Mouse (Mus musculus) cerebellum, postnatal 14 days (tissue): Measurements from ENCODE around the gene Fryl.
A peak's percentile ranks its signal among the peaks of the same experiment; 100 is the strongest.
"Not testable (repeated sequence)": the region's sequence is repeated elsewhere in the genome, so short reads cannot be mapped to it uniquely, and the experiment has no call there.

ENCODE experiments used
- DNase-seq, 2 experiments: peaks; one replicate each; pipeline ENCODE4 v3.0.0; 2021; ENCODE audit warnings: mixed read lengths in 2 of 2

Gene Fryl

GRCm38 (mm10) chr5:73004046-73004445 lies 252.4 kb downstream of the Fryl start:
- DNase-seq: no peak

DNA sequence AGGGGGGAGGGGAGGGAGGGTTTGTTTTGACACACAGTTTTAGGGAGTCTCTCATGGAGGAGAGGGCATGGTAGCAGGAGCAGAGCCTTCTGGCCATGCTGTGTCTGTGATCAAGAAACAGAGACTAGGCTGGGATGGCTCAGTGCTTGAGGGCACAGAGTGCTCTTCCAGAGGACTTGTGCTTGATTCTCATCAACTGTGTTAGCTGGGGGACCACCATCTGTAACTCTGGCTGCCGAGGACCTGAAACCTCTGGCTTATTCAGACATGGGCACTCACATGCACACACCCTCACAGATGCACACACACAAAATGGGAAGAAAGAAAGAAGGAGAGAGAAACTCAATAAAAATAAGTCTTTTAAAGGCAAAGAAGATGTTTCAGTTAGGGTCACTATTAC lies 257.9 kb downstream of the Fryl start:
- not testable (repeated sequence) for DNase-seq

- DNase-seq: no peak
Observed at GRCm38 (mm10) chr5:72995379-72995778, 261.0 kb downstream of the Fryl start.

- no peak for DNase-seq
Observed at GRCm38 (mm10) chr5:72994928-72995327, 261.5 kb downstream of the Fryl start.

DNA sequence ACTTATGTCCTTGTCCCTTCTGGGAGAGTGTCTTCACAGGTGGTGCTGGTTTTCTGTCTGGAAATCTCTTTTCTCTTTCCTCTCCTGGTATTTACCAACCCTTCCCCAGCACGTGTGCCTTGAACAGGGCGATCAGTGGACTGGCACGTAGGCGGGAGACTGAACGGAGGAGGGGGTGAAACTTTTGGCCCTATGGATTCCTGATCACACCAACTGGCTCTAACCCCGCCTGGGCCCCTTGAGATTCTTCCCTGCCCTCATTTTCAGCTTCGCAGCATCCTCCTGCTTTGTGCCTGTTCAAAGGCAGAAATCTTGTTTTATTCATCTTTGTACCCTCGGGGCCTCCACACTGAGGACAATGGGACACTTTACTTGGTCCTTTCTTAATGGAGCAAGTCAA lies 262.0 kb downstream of the Fryl start:
- DNase-seq: no peak

DNA sequence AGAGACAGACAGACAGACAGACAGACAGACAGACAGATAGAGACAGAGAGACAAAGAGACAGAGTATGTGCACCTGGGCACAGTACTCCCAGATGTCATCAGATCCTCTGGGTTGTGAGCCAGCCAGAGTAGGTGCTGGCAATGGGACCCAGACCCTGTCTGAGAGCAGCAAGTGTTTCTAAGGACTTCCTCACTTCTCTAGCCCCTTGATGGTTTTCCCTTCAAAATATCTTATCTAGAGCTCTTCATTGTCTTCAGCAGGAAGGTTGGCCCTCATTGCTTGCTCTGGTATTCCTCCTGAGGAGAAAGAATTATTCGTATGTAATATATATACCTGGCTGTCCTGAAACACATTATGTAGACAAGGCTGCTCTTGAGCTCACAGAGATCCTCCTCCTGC lies 263.9 kb downstream of the Fryl start:
- DNase-seq: no peak

DNA sequence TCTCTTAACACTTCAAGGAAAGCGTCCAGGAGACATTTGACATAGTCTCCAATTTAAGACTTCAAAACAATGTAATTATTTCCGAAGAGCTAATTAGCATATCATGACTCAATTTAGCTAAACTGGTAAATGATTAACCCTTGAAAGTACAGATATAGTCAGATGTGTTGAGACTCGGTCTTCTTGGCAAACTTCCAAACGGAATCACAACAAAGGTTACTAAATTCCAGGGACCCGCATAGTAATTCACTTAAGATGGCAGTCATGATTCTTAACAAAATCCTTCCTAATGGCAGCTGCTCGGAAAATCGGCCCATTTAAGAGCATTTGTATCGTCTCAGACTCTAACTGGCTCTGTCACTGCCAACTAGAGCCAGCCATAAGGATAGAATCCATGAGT lies 266.7 kb downstream of the Fryl start:
- no peak for DNase-seq

DNA sequence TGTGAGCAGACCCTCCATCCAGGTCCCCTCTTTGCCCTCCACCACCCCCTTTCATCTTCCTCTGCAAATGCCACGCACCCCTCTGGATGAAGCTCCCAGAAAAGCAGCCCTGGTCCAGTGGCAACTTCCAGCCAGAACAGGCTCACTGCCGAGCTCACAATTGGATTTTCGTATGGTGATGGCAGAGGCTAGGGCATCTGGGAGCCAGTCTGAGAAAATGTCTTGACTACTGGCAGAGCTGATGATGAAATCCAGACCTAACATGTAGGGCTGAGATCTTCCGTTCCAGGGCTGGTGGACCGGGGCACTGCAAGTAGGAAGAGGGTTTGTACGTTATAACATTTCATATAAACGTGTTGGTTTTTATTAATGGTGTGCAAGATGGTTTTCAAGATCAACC lies 268.6 kb downstream of the Fryl start:
- DNase-seq: no peak

- DNase-seq: peak; percentile 15 to 59
Observed at GRCm38 (mm10) chr5:72984091-72984490, 272.3 kb downstream of the Fryl start.

DNA sequence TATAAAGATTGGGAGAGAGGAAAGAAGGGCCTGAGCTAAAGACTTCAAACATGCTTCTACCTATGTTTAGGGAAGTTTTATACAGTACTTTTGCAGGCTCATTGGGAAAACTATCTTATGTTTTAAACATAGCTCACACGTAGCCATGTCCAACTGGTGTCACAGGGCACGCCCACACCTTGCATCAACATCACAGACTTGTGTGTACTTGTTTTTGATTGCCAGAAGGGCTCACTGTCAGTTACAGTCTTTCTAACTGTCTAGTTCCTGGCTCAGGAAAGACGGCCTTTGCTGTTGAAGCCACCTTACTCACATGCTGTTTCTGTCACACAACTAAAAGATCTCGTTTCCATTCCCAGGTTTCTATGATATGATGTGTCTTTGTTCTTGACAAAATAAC lies 279.9 kb downstream of the Fryl start:
- no peak for DNase-seq

DNA sequence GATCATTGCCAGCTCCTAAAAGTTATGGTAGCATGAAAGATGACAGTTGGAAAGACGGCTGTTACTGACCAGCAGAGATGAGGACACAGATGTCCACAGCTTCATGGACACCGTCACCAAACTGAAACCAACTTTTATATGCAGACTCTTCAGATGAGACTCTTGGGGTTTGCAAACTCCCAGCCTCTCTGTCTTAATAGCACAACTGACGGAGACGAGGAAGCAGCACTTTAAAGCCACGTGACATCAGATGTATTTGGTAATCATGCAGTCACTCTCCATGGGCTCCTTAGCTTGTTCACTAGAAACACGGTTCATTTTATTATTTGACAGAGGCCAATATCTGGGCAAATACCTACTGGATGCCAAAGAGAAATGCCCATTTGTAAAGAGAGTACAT lies 280.4 kb downstream of the Fryl start:
- DNase-seq: no peak

DNA sequence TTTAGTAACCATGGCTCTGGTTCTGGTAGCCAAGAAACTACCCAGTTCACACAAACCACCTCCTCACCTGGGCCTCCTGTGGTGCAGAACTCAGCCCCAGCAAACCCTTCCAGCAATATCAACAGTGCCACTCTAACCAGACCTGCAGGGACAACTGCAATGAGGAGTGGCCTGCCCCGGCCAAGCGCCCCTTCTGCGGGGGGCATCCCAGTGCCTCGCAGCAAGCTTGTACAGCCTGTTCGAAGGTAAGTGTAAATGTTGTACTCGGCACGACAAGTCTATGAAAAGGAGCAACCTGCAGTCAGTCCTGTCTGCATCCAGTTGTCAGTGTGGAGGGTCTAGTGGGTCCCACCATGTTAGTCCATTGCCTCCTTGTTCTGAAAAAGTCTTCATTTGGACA lies 281.8 kb downstream of the Fryl start, which contains the start of gene Gm10135:
Gene Gm10135 (minus strand): TSS at position 101 of the 400 bp plus-strand sequence.
- no peak for DNase-seq

- DNase-seq: no peak
Observed at GRCm38 (mm10) chr5:72972934-72973333, 283.5 kb downstream of the Fryl start.

GRCm38 (mm10) chr5:72972435-72972834 lies 284.0 kb downstream of the Fryl start:
- no peak for DNase-seq
